Mouse (Mus musculus): ENCODE measurements around the gene Vmn2r91.

- TF ChIP-seq POLR2AphosphoS5 (IDR thresholded peaks at IDR 0.05; ENCODE audit: insufficient replicate concordance, low read depth, low read length) = no peak
- no peak for TF ChIP-seq GATA1 (IDR thresholded peaks at IDR 0.05; ENCODE audit: borderline replicate concordance, low read length)
- TF ChIP-seq CTCF (IDR thresholded peaks at IDR 0.05; ENCODE audit: low read depth, low read length) = no peak
Measured at GRCm38 (mm10) chr17:18049124-18049523, 35.7 kb upstream of the Vmn2r91 start, which contains the start of gene Vmn2r124.

All from G1E (cell line).